Comparison of ENCODE assay signal across 8 mouse cellular contexts in the genomic region with DNA sequence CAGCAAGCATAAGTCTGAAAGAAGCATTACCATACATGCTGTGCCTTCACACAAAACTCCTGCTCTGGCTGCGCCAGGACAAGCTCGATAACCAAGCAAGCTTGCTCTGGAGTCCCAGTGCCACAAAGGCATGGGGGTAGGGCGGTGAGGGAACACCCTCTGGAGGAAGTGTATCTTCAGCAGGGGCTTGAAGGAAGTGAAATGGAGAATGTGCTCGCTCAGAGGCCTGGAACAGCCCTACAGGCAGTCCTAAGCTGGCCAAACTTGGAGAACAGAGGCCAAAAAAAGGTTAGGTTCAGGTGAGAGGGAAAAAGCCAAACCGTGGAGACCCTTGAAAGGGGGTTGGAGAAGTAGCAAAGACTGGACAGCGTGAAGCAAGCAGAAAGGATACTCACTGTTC. TPM values are rescaled to one million over a fixed set of nuclear protein-coding genes. Genes with fewer than 3 reads are reported as not detected.
DNase-seq lines count a peak whose midpoint lies in the region; ATAC-seq and TF ChIP-seq lines count a peak whose summit lies in the region.

No protein-coding gene starts in this region.

- no peak for ATAC-seq in hindbrain, postnatal 0 days
- ATAC-seq in lung, embryonic 14.5 days (ENCODE audit: insufficient read depth), result no peak

- H3K27me3 ChIP-seq in forebrain, embryonic 10.5 days (ENCODE audit: poor library complexity, severe bottlenecking), result no peaks in the 10 kb centered on the region
- no peaks in the 10 kb centered on the region for H3K27me3 ChIP-seq in hindbrain, postnatal 0 days (ENCODE audit: insufficient read depth, low read length)
- no peaks in the 10 kb centered on the region for H3K27me3 ChIP-seq in lung, embryonic 14.5 days (ENCODE audit: insufficient read depth, low read length)
- no peaks in the 10 kb centered on the region for H3K27me3 ChIP-seq in splenic B cell, adult 2 months (ENCODE audit: control insufficient read depth, insufficient read depth, low read length, poor library complexity, severe bottlenecking)

- no peak for TF ChIP-seq CTCF in hindbrain, postnatal 0 days (IDR thresholded peaks at IDR 0.05; ENCODE audit: low read depth)
- TF ChIP-seq CTCF in lung, embryonic 14.5 days (IDR thresholded peaks at IDR 0.05; ENCODE audit: low read depth), result no peak

- H3K4me2 ChIP-seq in hindbrain, postnatal 0 days (ENCODE audit: low read depth, low read length), result peak overlapping the region; percentile 96
- H3K4me2 ChIP-seq in lung, embryonic 14.5 days, result peak overlapping the region; percentile 90

- H3K4me3 ChIP-seq in forebrain, embryonic 10.5 days, result peak overlapping the region; percentile 100
- H3K4me3 ChIP-seq in hindbrain, postnatal 0 days (ENCODE audit: low read length), result peak overlapping the region; percentile 4; the same call in 1 of the 2 replicates
- peak overlapping the region; percentile 98 for H3K4me3 ChIP-seq in lung, embryonic 14.5 days (ENCODE audit: low read depth, low read length)

- H3K9me3 ChIP-seq in forebrain, embryonic 10.5 days, result no peaks in the 10 kb centered on the region
- no peaks in the 10 kb centered on the region for H3K9me3 ChIP-seq in hindbrain, postnatal 0 days (ENCODE audit: low read length)
- H3K9me3 ChIP-seq in lung, embryonic 14.5 days (ENCODE audit: low read depth, low read length), result no peaks in the 10 kb centered on the region

- peaks cover 33% of the 10 kb centered on the region for H3K36me3 ChIP-seq in forebrain, embryonic 10.5 days (replicated peaks)
- peaks cover 4% of the 10 kb centered on the region; the same call in 1 of the 2 replicates for H3K36me3 ChIP-seq in hindbrain, postnatal 0 days (ENCODE audit: insufficient read depth, low read length)
- H3K36me3 ChIP-seq in lung, embryonic 14.5 days (ENCODE audit: insufficient read depth), result peaks cover 19% of the 10 kb centered on the region; the same call in 1 of the 2 replicates
- no peaks in the 10 kb centered on the region for H3K36me3 ChIP-seq in splenic B cell, adult 2 months (ENCODE audit: control insufficient read depth, insufficient read depth, low read length, poor library complexity, severe bottlenecking)

- H3K27ac ChIP-seq in forebrain, embryonic 10.5 days, result peak overlapping the region; percentile 13; the same call in 1 of the 2 replicates
- 0 out of 2 replicates have a peak overlapping the region, but pooled peaks have one; percentile 2 for H3K27ac ChIP-seq in hindbrain, postnatal 0 days
- 0 out of 2 replicates have a peak overlapping the region, but pooled peaks have one; percentile 1 for H3K27ac ChIP-seq in lung, embryonic 14.5 days (ENCODE audit: low read depth)

- H3K4me1 ChIP-seq in forebrain, embryonic 10.5 days, result peaks cover 38% of the 10 kb centered on the region
- H3K4me1 ChIP-seq in hindbrain, postnatal 0 days (ENCODE audit: insufficient read depth, low read length), result peaks cover 9% of the 10 kb centered on the region; the same call in 1 of the 2 replicates
- 0 out of 2 replicates have a peak, but pooled peaks cover 4% of the 10 kb centered on the region for H3K4me1 ChIP-seq in lung, embryonic 14.5 days (ENCODE audit: insufficient read depth)

- no peak overlapping the region for H3K9ac ChIP-seq in hindbrain, postnatal 0 days (replicated peaks; ENCODE audit: low read length)
- peak overlapping the region; percentile 92 for H3K9ac ChIP-seq in lung, embryonic 14.5 days

- DNase-seq in right cerebral cortex, postnatal 10 days (ENCODE audit: low spot score in 2 of 2), result peak; percentile 64 to 66
- no peak for DNase-seq in right cerebral cortex, postnatal 25 days
- no peak for DNase-seq in forebrain, embryonic 10.5 days (ENCODE audit: extremely low spot score, low spot score)
- DNase-seq in hindbrain, postnatal 0 days (ENCODE audit: low spot score), result no peak
- peak; percentile 49 for DNase-seq in lung, embryonic 14.5 days
- DNase-seq in splenic B cell, adult 2 months (ENCODE audit: low read depth, low spot score), result peak; percentile 18
- no peak for DNase-seq in right cerebral cortex, adult 18-20 months
- DNase-seq in cerebellum, postnatal 36 days, result no peak

- 37% methylated on average over 6 of the region's 6 CpGs for WGBS in forebrain, embryonic 10.5 days
- WGBS in hindbrain, postnatal 0 days, result 44% methylated on average over 6 of the region's 6 CpGs
- WGBS in lung, embryonic 14.5 days, result 38% methylated on average over 6 of the region's 6 CpGs

RNA-seq across cellular contexts. Expression of a gene that starts 1.8 kb away (rescaled TPM):
- 6.6 and 7.6 TPM in 2 replicates for polyA plus RNA-seq in forebrain, embryonic 10.5 days (2016; fragmentation: Nextera tagmentation; extraction: Ambion mirVana)
- 20.6 and 32.9 TPM in 2 replicates for total RNA-seq in hindbrain, postnatal 0 days (2014; rRNA removed)
- polyA plus RNA-seq in hindbrain, postnatal 0 days (2015; fragmentation: Nextera tagmentation; extraction: Ambion mirVana), result 2.8 and 3.1 TPM in 2 replicates
- polyA plus RNA-seq in lung, embryonic 14.5 days (2014; fragmentation: Nextera tagmentation; extraction: Ambion mirVana), result 9.6 and 10.8 TPM in 2 replicates

RNA-seq across cellular contexts. Expression of a gene that starts 39.0 kb away (rescaled TPM):
- polyA plus RNA-seq in forebrain, embryonic 10.5 days (2016; fragmentation: Nextera tagmentation; extraction: Ambion mirVana), result 19.8 and 19.9 TPM in 2 replicates
- 19.3 and 23.0 TPM in 2 replicates for total RNA-seq in hindbrain, postnatal 0 days (2014; rRNA removed)
- 19.6 and 20.5 TPM in 2 replicates for polyA plus RNA-seq in hindbrain, postnatal 0 days (2015; fragmentation: Nextera tagmentation; extraction: Ambion mirVana)
- polyA plus RNA-seq in lung, embryonic 14.5 days (2014; fragmentation: Nextera tagmentation; extraction: Ambion mirVana), result 16.4 and 17.2 TPM in 2 replicates

RNA-seq across cellular contexts. Expression of a gene that starts 58.1 kb away (rescaled TPM):
- polyA plus RNA-seq in forebrain, embryonic 10.5 days (2016; fragmentation: Nextera tagmentation; extraction: Ambion mirVana), result 6.2 and 6.9 TPM in 2 replicates
- total RNA-seq in hindbrain, postnatal 0 days (2014; rRNA removed), result 69.9 and 75.5 TPM in 2 replicates
- polyA plus RNA-seq in hindbrain, postnatal 0 days (2015; fragmentation: Nextera tagmentation; extraction: Ambion mirVana), result 18.8 and 20.7 TPM in 2 replicates
- 5.0 and 6.1 TPM in 2 replicates for polyA plus RNA-seq in lung, embryonic 14.5 days (2014; fragmentation: Nextera tagmentation; extraction: Ambion mirVana)

Comparison
In these comparisons a context has a peak if more than half of its experiments do, and no peak if none do; other contexts are left out.
1. DNase-seq: peak in right cerebral cortex, postnatal 10 days (2 of 2), lung, embryonic 14.5 days (single experiment) and splenic B cell, adult 2 months (single experiment); none in right cerebral cortex, postnatal 25 days (single experiment), forebrain, embryonic 10.5 days (single experiment), hindbrain, postnatal 0 days (single experiment), right cerebral cortex, adult 18-20 months (single experiment) and cerebellum, postnatal 36 days (0 of 2).
2. H3K4me3 ChIP-seq: peak in every context shown above with its lines; median percentile 100 in forebrain, embryonic 10.5 days; 98 in lung, embryonic 14.5 days; 4 in hindbrain, postnatal 0 days.
3. Peak in every context shown above with its lines, with median percentiles within 50 percentile points of each other: H3K27ac ChIP-seq.